Mouse (Mus musculus) liver, embryonic 14.5 days (tissue): ENCODE data around the gene Il10ra. TPM values are rescaled to one million over a fixed set of nuclear protein-coding genes. Genes with fewer than 3 reads are reported as not detected.

ENCODE experiments used
- ATAC-seq: fragments of 200-750 bp; cut with Nextera tagmentation; 2 replicates; pipeline ENCODE4 v1.8.0; 2017; ENCODE audit warnings: moderate number of reproducible peaks, mild to moderate bottlenecking, moderate library complexity; ENCODE audit not compliant: insufficient read depth
- DNase-seq, 3 experiments: peaks; one replicate each; pipeline ENCODE4 v3.0.0-alpha.2; 2012 to 2013; ENCODE audit warnings: low read depth in 3 of 3, low spot score in 3 of 3
- H3K27ac ChIP-seq: fragments of 300-500 bp; sonication (generic); 2 replicates; pipeline ENCODE4 v1.5.1; 2014; ENCODE audit warnings: moderate library complexity, mild to moderate bottlenecking, control low read depth, inconsistent platforms
- H3K27me3 ChIP-seq: fragments of 300-500 bp; sonication (generic); 2 replicates; pipeline ENCODE4 v1.6.1; 2014; ENCODE audit warnings: mild to moderate bottlenecking, low read length, moderate library complexity; ENCODE audit not compliant: control insufficient read depth, insufficient read depth
- H3K36me3 ChIP-seq: fragments of 300-500 bp; sonication (generic); replicated peaks from 2 replicates; pipeline ENCODE4 v1.6.1; 2014; ENCODE audit warnings: low read depth; ENCODE audit not compliant: control insufficient read depth, insufficient read depth
- H3K4me1 ChIP-seq, 2 experiments: fragments of 200-500 bp in 1 of 2; fragments of 300-500 bp in 1 of 2; sonication (generic) in 1 of 2; replicated peaks; 2 replicates each; pipeline ENCODE4 v1.6.1; 2012 to 2014; ENCODE audit warnings: antibody characterized with exemption in 1 of 2, inconsistent platforms in 1 of 2, low read length in 1 of 2; ENCODE audit not compliant: control insufficient read depth in 2 of 2, insufficient read depth in 2 of 2
- H3K4me2 ChIP-seq: fragments of 300-500 bp; sonication (generic); 2 replicates; pipeline ENCODE4 v1.6.1; 2014; ENCODE audit warnings: low read depth, mild to moderate bottlenecking, control low read depth, moderate library complexity
- H3K4me3 ChIP-seq, 2 experiments: fragments of 200-500 bp in 1 of 2; fragments of 300-500 bp in 1 of 2; sonication (generic) in 1 of 2; 2 replicates each; pipeline ENCODE4 v1.5.1; 2012 to 2014; ENCODE audit warnings: low read depth in 2 of 2, low read length in 2 of 2, mild to moderate bottlenecking in 2 of 2, control low read depth in 1 of 2, inconsistent platforms in 1 of 2, moderate library complexity in 1 of 2; ENCODE audit not compliant: insufficient read depth in 1 of 2
- H3K9ac ChIP-seq: fragments of 300-500 bp; sonication (generic); replicated peaks from 2 replicates; pipeline ENCODE4 v1.6.1; 2014; ENCODE audit warnings: mild to moderate bottlenecking, control low read depth, moderate library complexity
- H3K9me3 ChIP-seq: fragments of 300-500 bp; sonication (generic); 2 replicates; pipeline ENCODE4 v1.6.1; 2016; ENCODE audit warnings: low read length, mixed read lengths; ENCODE audit not compliant: control insufficient read depth
- CTCF ChIP-seq: IDR thresholded peaks from 2 replicates; pipeline ENCODE4 v1.5.1; 2016; ENCODE audit warnings: antibody characterized with exemption, low read depth, control low read depth
- EP300 ChIP-seq: IDR thresholded peaks from 2 replicates; pipeline ENCODE4 v1.6.1; 2016; ENCODE audit warnings: antibody characterized with exemption, low read depth
- WGBS: fragments of 180-500 bp; shearing (Covaris S2); extraction: QIAGEN DNeasy Blood & Tissue Kit; methylation state at CpG from one replicate; pipeline ENCODE4 v1.1.7; 2014; ENCODE audit not compliant: insufficient replicate concordance; 5-methylcytosine and 5-hydroxymethylcytosine counted together
- polyA plus RNA-seq, 2 experiments: library from polyadenylated mRNA; depleted of rRNA in 1 of 2; stranded (reverse) in 1 of 2; unstranded in 1 of 2; fragments of >200 nt; fragmentation: Nextera tagmentation in 1 of 2; extraction: Ambion mirVana in 1 of 2; gene quantifications; 2 replicates each; pipeline versions ENCODE4 v1.2.1 to v1.2.3; 2012 to 2014

Gene Il10ra
- polyA plus RNA-seq, 2 experiments = 1.2 to 1.4 TPM

GRCm38 (mm10) chr9:45306746-45307410 lies 37.9 kb upstream of the Il10ra start:
- TF ChIP-seq EP300 = no peak
- TF ChIP-seq CTCF = no peak
- no peak for DNase-seq
- H3K9ac ChIP-seq = no peak overlapping the region

GRCm38 (mm10) chr9:45301771-45302170 lies 32.8 kb upstream of the Il10ra start:
- H3K9ac ChIP-seq = no peak overlapping the region
- no peak overlapping the region for H3K4me2 ChIP-seq

More at GRCm38 (mm10) chr9:45306746-45307410, 37.9 kb upstream of the Il10ra start:
- 60% methylated on average over 12 of the region's 12 CpGs for WGBS
- Histone ChIP-seq H3K4me3 (no peak overlapping the region), H3K9me3 (no peaks in the 10 kb centered on the region), H3K4me1 (no peaks in the 10 kb centered on the region), H3K36me3 (no peaks in the 10 kb centered on the region), H3K4me2 (no peak overlapping the region), H3K27ac (no peak overlapping the region), H3K27me3 (no peaks in the 10 kb centered on the region)
- no peak for ATAC-seq

GRCm38 (mm10) chr9:45300422-45301104 lies 31.6 kb upstream of the Il10ra start:
- Histone ChIP-seq H3K9me3 (no peaks in the 10 kb centered on the region), H3K27me3 (no peaks in the 10 kb centered on the region), H3K27ac (no peak overlapping the region), H3K36me3 (no peaks in the 10 kb centered on the region), H3K4me1 (peaks cover 0 to 8% of the 10 kb centered on the region in 2 experiments; a peak in 2 of 4 replicates), H3K4me3 (peak overlapping the region in 1 of 2 experiments; percentile 8; a peak in 2 of 4 replicates), H3K9ac (no peak overlapping the region), H3K4me2 (peak overlapping the region; percentile 50)
- TF ChIP-seq EP300 = no peak
- TF ChIP-seq CTCF = peak; percentile 87
- ATAC-seq (peak; percentile 48; the same call in 1 of the 2 replicates), DNase-seq (peak; percentile 62 to 75 (median 69))
- WGBS = 11% methylated on average over 20 of the region's 20 CpGs

More at GRCm38 (mm10) chr9:45301771-45302170, 32.8 kb upstream of the Il10ra start:
- H3K4me1 ChIP-seq = peaks cover 0 to 8% of the 10 kb centered on the region in 2 experiments; a peak in 2 of 4 replicates
- DNase-seq = no peak
- no peak for ATAC-seq
- no peak overlapping the region for H3K4me3 ChIP-seq
- H3K27ac ChIP-seq = no peak overlapping the region
- no peaks in the 10 kb centered on the region for H3K9me3 ChIP-seq
- H3K36me3 ChIP-seq = no peaks in the 10 kb centered on the region
- 69% methylated on average over 8 of the region's 8 CpGs for WGBS
- no peak for TF ChIP-seq CTCF
- TF ChIP-seq EP300 = no peak
- H3K27me3 ChIP-seq = no peaks in the 10 kb centered on the region

GRCm38 (mm10) chr9:45299231-45300006 lies 30.5 kb upstream of the Il10ra start:
- Histone ChIP-seq H3K27ac (no peak overlapping the region), H3K4me2 (no peak overlapping the region), H3K4me3 (no peak overlapping the region), H3K9me3 (no peaks in the 10 kb centered on the region), H3K9ac (no peak overlapping the region), H3K4me1 (peaks cover 0 to 13% of the 10 kb centered on the region in 2 experiments; a peak in 2 of 4 replicates), H3K36me3 (no peaks in the 10 kb centered on the region), H3K27me3 (no peaks in the 10 kb centered on the region)
- TF ChIP-seq EP300 = no peak
- TF ChIP-seq CTCF = peak; percentile 88
- peak; percentile 12 to 36 (median 16) for DNase-seq
- no peak for ATAC-seq
- 65% methylated on average over 11 of the region's 11 CpGs for WGBS
